Mouse (Mus musculus) liver, embryonic 13.5 days (tissue): Measurements from ENCODE around the gene Plekhh1. TPM values are rescaled to one million over a fixed set of nuclear protein-coding genes. Genes with fewer than 3 reads are reported as not detected.

ENCODE experiments used
- polyA plus RNA-seq: library from polyadenylated mRNA; unstranded; fragments of >200 nt; fragmentation: Nextera tagmentation; extraction: Ambion mirVana; gene quantifications from 2 replicates; pipeline ENCODE4 v1.2.1, GENCODE M21; 2015

Plekhh1 gene
- polyA plus RNA-seq, 1 experiment from 2014 or later: 0.13 TPM

Other genes with a start within 250 kb of the Plekhh1 start
- 28.0 and 38.8 TPM in 2 replicates for gene Atp6v1d, start 167.5 kb upstream of the Plekhh1 start, polyA plus RNA-seq
- gene Eif2s1, start 167.3 kb upstream of the Plekhh1 start, polyA plus RNA-seq: 238 and 279 TPM in 2 replicates
- gene Plek2, start 122.2 kb upstream of the Plekhh1 start, polyA plus RNA-seq: 52.5 and 54.4 TPM in 2 replicates
- 2.5 and 3.5 TPM in 2 replicates for gene Tmem229b, start 21.5 kb upstream of the Plekhh1 start, polyA plus RNA-seq
- gene Pigh, start 60.5 kb downstream of the Plekhh1 start, polyA plus RNA-seq: 6.6 and 7.2 TPM in 2 replicates
- 0.14 TPM in 1 of 2 replicates, not detected in the other for gene Arg2, start 101.6 kb downstream of the Plekhh1 start, polyA plus RNA-seq
- gene Vti1b, start 143.5 kb downstream of the Plekhh1 start, polyA plus RNA-seq: 49.6 and 52.5 TPM in 2 replicates
- gene Rdh11, start 163.1 kb downstream of the Plekhh1 start, polyA plus RNA-seq: 16.6 and 20.8 TPM in 2 replicates
- 0.28 and 0.49 TPM in 2 replicates for gene Rdh12, start 179.8 kb downstream of the Plekhh1 start, polyA plus RNA-seq